Mouse (Mus musculus) hindbrain, embryonic 10.5 days (tissue): ENCODE data around the gene Gm20661. TPM values are rescaled to one million over a fixed set of nuclear protein-coding genes. Genes with fewer than 3 reads are reported as not detected.
"Not testable (repeated sequence)": the region's sequence is repeated elsewhere in the genome, so short reads cannot be mapped to it uniquely, and the experiment has no call there.

Experiments used
- DNase-seq: peaks from one replicate; pipeline ENCODE4 v3.0.0-alpha.2; 2017; ENCODE audit warnings: low spot score
- H3K27ac ChIP-seq: fragments of 300-500 bp; sonication (generic); 2 replicates; pipeline ENCODE4 v1.5.1; 2016; ENCODE audit warnings: mild to moderate bottlenecking, moderate library complexity
- H3K27me3 ChIP-seq: fragments of 300-500 bp; sonication (generic); 2 replicates; pipeline ENCODE4 v1.6.1; 2016; ENCODE audit warnings: mild to moderate bottlenecking; ENCODE audit not compliant: poor library complexity, insufficient read depth, severe bottlenecking
- H3K36me3 ChIP-seq: fragments of 300-500 bp; sonication (generic); 2 replicates; pipeline ENCODE4 v1.6.1; 2016; ENCODE audit warnings: mild to moderate bottlenecking, moderate library complexity
- H3K4me1 ChIP-seq: fragments of 300-500 bp; sonication (generic); replicated peaks from 2 replicates; pipeline ENCODE4 v1.6.1; 2016; ENCODE audit warnings: mild to moderate bottlenecking
- H3K4me3 ChIP-seq: fragments of 300-500 bp; sonication (generic); 2 replicates; pipeline ENCODE4 v1.5.1; 2016; ENCODE audit warnings: mild to moderate bottlenecking, moderate library complexity
- H3K9me3 ChIP-seq: fragments of 300-500 bp; sonication (generic); 2 replicates; pipeline ENCODE4 v1.6.1; 2016; ENCODE audit warnings: mild to moderate bottlenecking, moderate library complexity
- WGBS: fragments of 180-500 bp; shearing (Covaris S2); methylation state at CpG from one replicate; pipeline ENCODE4 v1.1.7; 2016; 5-methylcytosine and 5-hydroxymethylcytosine counted together
- polyA plus RNA-seq: library from polyadenylated mRNA; unstranded; fragments of >200 nt; fragmentation: Nextera tagmentation; extraction: Ambion mirVana; gene quantifications from 2 replicates; pipeline ENCODE4 v1.2.1, GENCODE M21; 2016

Gene Gm20661
- polyA plus RNA-seq, 1 experiment from 2014 or later, result 1.8 TPM

- WGBS, result 82% methylated on average over 11 of the region's 11 CpGs
- no peaks in the 10 kb centered on the region for H3K9me3 ChIP-seq
- H3K27me3 ChIP-seq, result no peaks in the 10 kb centered on the region
- no peaks in the 10 kb centered on the region for H3K36me3 ChIP-seq
- no peak for DNase-seq
- no peak overlapping the region for H3K4me3 ChIP-seq
- H3K4me1 ChIP-seq, result peaks cover 5% of the 10 kb centered on the region; the same call in 1 of the 2 replicates
- H3K27ac ChIP-seq, result no peak overlapping the region
Observed at GRCm38 (mm10) chr9:107993013-107993412, 10.2 kb downstream of the Gm20661 start.

GRCm38 (mm10) chr9:107994464-107994863, 11.6 kb downstream of the Gm20661 start:
- no peaks in the 10 kb centered on the region for H3K27me3 ChIP-seq
- no peaks in the 10 kb centered on the region for H3K9me3 ChIP-seq
- 78% methylated on average over 2 of the region's 2 CpGs for WGBS
- no peak overlapping the region for H3K27ac ChIP-seq
- no peak for DNase-seq
- H3K4me1 ChIP-seq, result no peaks in the 10 kb centered on the region
- H3K36me3 ChIP-seq, result no peaks in the 10 kb centered on the region
- H3K4me3 ChIP-seq, result no peak overlapping the region

- no peak for DNase-seq
- H3K27ac ChIP-seq, result no peak overlapping the region
- H3K9me3 ChIP-seq, result no peaks in the 10 kb centered on the region
- no peaks in the 10 kb centered on the region for H3K36me3 ChIP-seq
- H3K27me3 ChIP-seq, result no peaks in the 10 kb centered on the region
- no peak overlapping the region for H3K4me3 ChIP-seq
- H3K4me1 ChIP-seq, result no peaks in the 10 kb centered on the region
- 95% methylated on average over 21 of the region's 21 CpGs for WGBS
Observed at GRCm38 (mm10) chr9:107995513-107995912, 12.7 kb downstream of the Gm20661 start.

- 88% methylated on average over 5 of the region's 5 CpGs for WGBS
Observed at GRCm38 (mm10) chr9:107996049-107996448, 13.2 kb downstream of the Gm20661 start, which contains the start of gene Gm20662. Gene Gm20662 (plus strand): TSS chr9:107996349.

GRCm38 (mm10) chr9:108001922-108002770, 19.3 kb downstream of the Gm20661 start, which contains the start of gene Ip6k1:
Gene Ip6k1 (plus strand): TSS chr9:108002501.
- no peaks in the 10 kb centered on the region for H3K27me3 ChIP-seq
- under 1% methylated on average over 51 of the region's 51 CpGs for WGBS

More at GRCm38 (mm10) chr9:107996049-107996448, 13.2 kb downstream of the Gm20661 start, which contains the start of gene Gm20662:
- H3K4me1 ChIP-seq, result no peaks in the 10 kb centered on the region
- DNase-seq, result no peak
- H3K27ac ChIP-seq, result no peak within 1 kb of the TSS
- H3K27me3 ChIP-seq, result no peaks in the 10 kb centered on the region
- H3K36me3 ChIP-seq, result no peaks in the 10 kb centered on the region
- H3K4me3 ChIP-seq, result no peak within 1 kb of the TSS
- H3K9me3 ChIP-seq, result no peaks in the 10 kb centered on the region

GRCm38 (mm10) chr9:108002778-108003530, 20.1 kb downstream of the Gm20661 start:
- peaks cover 9% of the 10 kb centered on the region; the same call in 1 of the 2 replicates for H3K36me3 ChIP-seq
- no peak for DNase-seq
- H3K27me3 ChIP-seq, result no peaks in the 10 kb centered on the region
- H3K4me1 ChIP-seq, result peaks cover 29% of the 10 kb centered on the region
- peak overlapping the region; percentile 98 for H3K27ac ChIP-seq
- peak overlapping the region; percentile 95 for H3K4me3 ChIP-seq
- under 1% methylated on average over 50 of the region's 50 CpGs for WGBS
- H3K9me3 ChIP-seq, result no peaks in the 10 kb centered on the region

More at GRCm38 (mm10) chr9:108001922-108002770, 19.3 kb downstream of the Gm20661 start, which contains the start of gene Ip6k1:
- DNase-seq, result peak; percentile 100
- Histone ChIP-seq H3K4me3 (peak within 1 kb of the TSS; percentile 95), H3K27ac (peak within 1 kb of the TSS; percentile 98), H3K4me1 (peaks cover 29% of the 10 kb centered on the region), H3K9me3 (no peaks in the 10 kb centered on the region), H3K36me3 (peaks cover 8% of the 10 kb centered on the region; the same call in 1 of the 2 replicates)

- Histone ChIP-seq H3K9me3 (no peaks in the 10 kb centered on the region), H3K27me3 (no peaks in the 10 kb centered on the region), H3K4me1 (peaks cover 29% of the 10 kb centered on the region), H3K27ac (peak overlapping the region; percentile 98), H3K36me3 (peaks cover 14% of the 10 kb centered on the region; the same call in 1 of the 2 replicates), H3K4me3 (peak overlapping the region; percentile 95)
- DNase-seq, result peak; percentile 15
- 23% methylated on average over 8 of the region's 8 CpGs for WGBS
Observed at GRCm38 (mm10) chr9:108003531-108003890, 20.7 kb downstream of the Gm20661 start.

- Histone ChIP-seq H3K27ac (no peak overlapping the region), H3K9me3 (no peaks in the 10 kb centered on the region), H3K36me3 (peaks cover 35% of the 10 kb centered on the region), H3K4me1 (peaks cover 21% of the 10 kb centered on the region), H3K4me3 (no peak overlapping the region), H3K27me3 (no peaks in the 10 kb centered on the region)
- no peak for DNase-seq
- WGBS, result 94% methylated on average over 5 of the region's 5 CpGs
Observed at GRCm38 (mm10) chr9:108008041-108008440, 25.2 kb downstream of the Gm20661 start.

GRCm38 (mm10) chr9:108010385-108010784, 27.5 kb downstream of the Gm20661 start:
- H3K27ac ChIP-seq, result no peak overlapping the region
- DNase-seq, result no peak
- H3K4me1 ChIP-seq, result no peaks in the 10 kb centered on the region
- H3K36me3 ChIP-seq, result peaks cover 44% of the 10 kb centered on the region
- no peaks in the 10 kb centered on the region for H3K9me3 ChIP-seq
- no peak overlapping the region for H3K4me3 ChIP-seq
- H3K27me3 ChIP-seq, result no peaks in the 10 kb centered on the region

- H3K4me1 ChIP-seq, H3K9me3 ChIP-seq, H3K27me3 ChIP-seq, DNase-seq, H3K4me3 ChIP-seq, H3K27ac ChIP-seq: not testable (repeated sequence)
- H3K36me3 ChIP-seq, result peaks cover 53% of the 10 kb centered on the region
- WGBS, result 96% methylated on average over 2 of the region's 2 CpGs
Observed at GRCm38 (mm10) chr9:108013577-108013976, 30.7 kb downstream of the Gm20661 start.

- Histone ChIP-seq H3K4me3 (no peak overlapping the region), H3K36me3 (peaks cover 42% of the 10 kb centered on the region), H3K27ac (no peak overlapping the region), H3K4me1 (no peaks in the 10 kb centered on the region), H3K9me3 (no peaks in the 10 kb centered on the region), H3K27me3 (no peaks in the 10 kb centered on the region)
- DNase-seq, result no peak
- WGBS, result 91% methylated on average over 3 of the region's 3 CpGs
Observed at GRCm38 (mm10) chr9:108017127-108017526, 34.3 kb downstream of the Gm20661 start.

- H3K4me3 ChIP-seq, result no peak overlapping the region
- no peaks in the 10 kb centered on the region for H3K4me1 ChIP-seq
- H3K36me3 ChIP-seq, result peaks cover 35% of the 10 kb centered on the region
- H3K27me3 ChIP-seq, result no peaks in the 10 kb centered on the region
- no peak for DNase-seq
- WGBS, result 95% methylated on average over 1 of the region's 1 CpGs
- H3K9me3 ChIP-seq, result no peaks in the 10 kb centered on the region
- no peak overlapping the region for H3K27ac ChIP-seq
Observed at GRCm38 (mm10) chr9:108020741-108021140, 37.9 kb downstream of the Gm20661 start.

GRCm38 (mm10) chr9:108023216-108023615, 40.4 kb downstream of the Gm20661 start:
- Histone ChIP-seq H3K36me3 (peaks cover 47% of the 10 kb centered on the region), H3K27ac (no peak overlapping the region), H3K9me3 (no peaks in the 10 kb centered on the region), H3K4me1 (no peaks in the 10 kb centered on the region), H3K4me3 (no peak overlapping the region), H3K27me3 (no peaks in the 10 kb centered on the region)
- WGBS, result 90% methylated on average over 3 of the region's 3 CpGs
- no peak for DNase-seq
